Mouse (Mus musculus): ENCODE measurements at regions not wholly inside any gene's neighbourhood (a gene's known extent, or its start where the extent isn't known, plus 50 kb on each side); places are given as distances from the start of the nearest gene placed in this dataset.
"Not testable (repeated sequence)": the region's sequence is repeated elsewhere in the genome, so short reads cannot be mapped to it uniquely, and the experiment has no call there.

GRCm38 (mm10) chr12:71718412-71718811 lies 112.5 kb upstream of the Daam1 start:
- H3K9ac ChIP-seq (replicated peaks); ATAC-seq (ENCODE audit: low FRiP score, low read depth); H3K4me1 ChIP-seq; H3K27ac ChIP-seq (replicated peaks); H3K4me2 ChIP-seq (replicated peaks); H3K36me3 ChIP-seq; H3K9me3 ChIP-seq; H3K4me3 ChIP-seq; H3K27me3 ChIP-seq: not testable (repeated sequence)
- 70% methylated on average over 12 of the region's 12 CpGs for WGBS

GRCm38 (mm10) chr12:71718911-71719310 lies 112.0 kb upstream of the Daam1 start:
- H3K4me3 ChIP-seq = no peak overlapping the region
- H3K36me3 ChIP-seq = no peaks in the 10 kb centered on the region
- no peaks in the 10 kb centered on the region for H3K9me3 ChIP-seq
- no peak overlapping the region for H3K4me2 ChIP-seq (replicated peaks)
- ATAC-seq (ENCODE audit: low FRiP score, low read depth) = no peak
- no peak overlapping the region for H3K27ac ChIP-seq (replicated peaks)
- 86% methylated on average over 7 of the region's 7 CpGs for WGBS
- H3K27me3 ChIP-seq = no peaks in the 10 kb centered on the region
- H3K9ac ChIP-seq (replicated peaks) = no peak overlapping the region
- no peaks in the 10 kb centered on the region for H3K4me1 ChIP-seq

GRCm38 (mm10) chr12:71725140-71725539 lies 105.7 kb upstream of the Daam1 start:
- Histone ChIP-seq H3K36me3 (no peaks in the 10 kb centered on the region), H3K4me1 (peaks cover 5% of the 10 kb centered on the region; the same call in 1 of the 2 replicates), H3K9ac (replicated peaks) (no peak overlapping the region), H3K27me3 (no peaks in the 10 kb centered on the region), H3K27ac (replicated peaks) (no peak overlapping the region), H3K4me3 (no peak overlapping the region), H3K9me3 (no peaks in the 10 kb centered on the region), H3K4me2 (replicated peaks) (no peak overlapping the region)
- WGBS = 29% methylated on average over 5 of the region's 5 CpGs
- ATAC-seq (ENCODE audit: low FRiP score, low read depth) = no peak

- no peak overlapping the region for H3K27ac ChIP-seq (replicated peaks)
- 6% methylated on average over 4 of the region's 4 CpGs for WGBS
These were observed 105.1 kb upstream of the Daam1 start for GRCm38 (mm10) chr12:71725713-71726336.

GRCm38 (mm10) chr12:71743345-71743744 lies 87.5 kb upstream of the Daam1 start:
- H3K9me3 ChIP-seq = no peaks in the 10 kb centered on the region
- H3K36me3 ChIP-seq = no peaks in the 10 kb centered on the region
- H3K9ac ChIP-seq (replicated peaks) = no peak overlapping the region
- ATAC-seq (ENCODE audit: low FRiP score, low read depth) = no peak
- H3K4me2 ChIP-seq (replicated peaks) = no peak overlapping the region
- no peaks in the 10 kb centered on the region for H3K27me3 ChIP-seq
- H3K27ac ChIP-seq (replicated peaks) = no peak overlapping the region
- no peak overlapping the region for H3K4me3 ChIP-seq
- H3K4me1 ChIP-seq = no peaks in the 10 kb centered on the region
- 87% methylated on average over 2 of the region's 2 CpGs for WGBS

More at GRCm38 (mm10) chr12:71725713-71726336, 105.1 kb upstream of the Daam1 start:
- Histone ChIP-seq H3K9me3 (no peaks in the 10 kb centered on the region), H3K4me3 (no peak overlapping the region), H3K27me3 (no peaks in the 10 kb centered on the region), H3K4me2 (replicated peaks) (no peak overlapping the region), H3K9ac (replicated peaks) (no peak overlapping the region), H3K4me1 (peaks cover 5% of the 10 kb centered on the region; the same call in 1 of the 2 replicates), H3K36me3 (no peaks in the 10 kb centered on the region)
- no peak for ATAC-seq (ENCODE audit: low FRiP score, low read depth)

- no peaks in the 10 kb centered on the region for H3K9me3 ChIP-seq
- no peak overlapping the region for H3K9ac ChIP-seq (replicated peaks)
- no peaks in the 10 kb centered on the region for H3K36me3 ChIP-seq
- H3K4me2 ChIP-seq (replicated peaks) = no peak overlapping the region
- no peak overlapping the region for H3K4me3 ChIP-seq
- 69% methylated on average over 6 of the region's 6 CpGs for WGBS
- H3K4me1 ChIP-seq = no peaks in the 10 kb centered on the region
- H3K27me3 ChIP-seq = no peaks in the 10 kb centered on the region
- H3K27ac ChIP-seq (replicated peaks) = no peak overlapping the region
- no peak for ATAC-seq (ENCODE audit: low FRiP score, low read depth)
These were observed 84.9 kb upstream of the Daam1 start for GRCm38 (mm10) chr12:71746011-71746410.

- Histone ChIP-seq H3K27me3 (no peaks in the 10 kb centered on the region), H3K27ac (replicated peaks) (no peak overlapping the region), H3K9me3 (no peaks in the 10 kb centered on the region), H3K9ac (replicated peaks) (no peak overlapping the region), H3K4me2 (replicated peaks) (no peak overlapping the region), H3K4me1 (no peaks in the 10 kb centered on the region), H3K4me3 (no peak overlapping the region), H3K36me3 (no peaks in the 10 kb centered on the region)
- WGBS = 90% methylated on average over 10 of the region's 10 CpGs
- no peak for ATAC-seq (ENCODE audit: low FRiP score, low read depth)
These were observed 83.5 kb upstream of the Daam1 start for GRCm38 (mm10) chr12:71747386-71747785.

- no peaks in the 10 kb centered on the region for H3K9me3 ChIP-seq
These were observed 83.0 kb upstream of the Daam1 start for GRCm38 (mm10) chr12:71747831-71748368.

GRCm38 (mm10) chr12:71748731-71749130 lies 82.1 kb upstream of the Daam1 start:
- H3K36me3 ChIP-seq = no peaks in the 10 kb centered on the region
- H3K4me3 ChIP-seq = no peak overlapping the region
- no peak overlapping the region for H3K4me2 ChIP-seq (replicated peaks)
- no peaks in the 10 kb centered on the region for H3K9me3 ChIP-seq
- 79% methylated on average over 4 of the region's 4 CpGs for WGBS
- H3K4me1 ChIP-seq = no peaks in the 10 kb centered on the region
- H3K27me3 ChIP-seq = no peaks in the 10 kb centered on the region
- no peak overlapping the region for H3K27ac ChIP-seq (replicated peaks)
- no peak for ATAC-seq (ENCODE audit: low FRiP score, low read depth)
- H3K9ac ChIP-seq (replicated peaks) = no peak overlapping the region

More at GRCm38 (mm10) chr12:71747831-71748368, 83.0 kb upstream of the Daam1 start:
- 74% methylated on average over 14 of the region's 14 CpGs for WGBS
- no peak for ATAC-seq (ENCODE audit: low FRiP score, low read depth)
- H3K4me3 ChIP-seq = no peak overlapping the region
- no peaks in the 10 kb centered on the region for H3K4me1 ChIP-seq
- no peak overlapping the region for H3K27ac ChIP-seq (replicated peaks)
- no peaks in the 10 kb centered on the region for H3K36me3 ChIP-seq
- no peaks in the 10 kb centered on the region for H3K27me3 ChIP-seq
- no peak overlapping the region for H3K9ac ChIP-seq (replicated peaks)
- H3K4me2 ChIP-seq (replicated peaks) = no peak overlapping the region

GRCm38 (mm10) chr12:71749668-71750067 lies 81.2 kb upstream of the Daam1 start:
- WGBS = 73% methylated on average over 2 of the region's 2 CpGs
- Histone ChIP-seq H3K27me3 (no peaks in the 10 kb centered on the region), H3K9ac (replicated peaks) (no peak overlapping the region), H3K9me3 (no peaks in the 10 kb centered on the region), H3K27ac (replicated peaks) (no peak overlapping the region), H3K36me3 (no peaks in the 10 kb centered on the region), H3K4me1 (no peaks in the 10 kb centered on the region), H3K4me2 (replicated peaks) (no peak overlapping the region), H3K4me3 (no peak overlapping the region)
- ATAC-seq (ENCODE audit: low FRiP score, low read depth) = no peak

GRCm38 (mm10) chr12:71752741-71753260 lies 78.1 kb upstream of the Daam1 start:
- 91% methylated on average over 6 of the region's 7 CpGs for WGBS
- Histone ChIP-seq H3K36me3 (no peaks in the 10 kb centered on the region), H3K4me3 (no peak overlapping the region), H3K4me1 (no peaks in the 10 kb centered on the region), H3K27ac (replicated peaks) (no peak overlapping the region), H3K27me3 (no peaks in the 10 kb centered on the region), H3K4me2 (replicated peaks) (no peak overlapping the region), H3K9me3 (no peaks in the 10 kb centered on the region), H3K9ac (replicated peaks) (no peak overlapping the region)
- ATAC-seq (ENCODE audit: low FRiP score, low read depth) = no peak

- 87% methylated on average over 3 of the region's 3 CpGs for WGBS
- ATAC-seq (ENCODE audit: low FRiP score, low read depth) = no peak
- Histone ChIP-seq H3K9ac (replicated peaks) (no peak overlapping the region), H3K36me3 (no peaks in the 10 kb centered on the region), H3K4me1 (no peaks in the 10 kb centered on the region), H3K9me3 (no peaks in the 10 kb centered on the region), H3K27me3 (no peaks in the 10 kb centered on the region), H3K4me3 (no peak overlapping the region), H3K4me2 (replicated peaks) (no peak overlapping the region), H3K27ac (replicated peaks) (no peak overlapping the region)
These were observed 77.6 kb upstream of the Daam1 start for GRCm38 (mm10) chr12:71753276-71753675.
